Mouse (Mus musculus) gastrocnemius, postnatal 14 days (tissue): ENCODE results near the gene Lbx2. TPM values are rescaled to one million over a fixed set of nuclear protein-coding genes. Genes with fewer than 3 reads are reported as not detected.

Source experiments
- DNase-seq: peaks from one replicate; pipeline ENCODE4 v3.0.0; 2021; ENCODE audit warnings: mixed read lengths
- intact Hi-C: fragments of 180-260 bp; cut with DNase I; formaldehyde crosslinking; loops from one replicate; pipeline ENCODE4 v1.15.1; 2025; ENCODE audit warnings: low total_unique reads
- microRNA-seq, 2 experiments: library from miRNA; unstranded; fragments of <30 nt; microRNA quantifications; one replicate each; pipeline ENCODE4 v1.2.0; 2021
- total RNA-seq, 2 experiments: library from RNA; stranded (reverse); gene quantifications; 2 replicates each; pipeline ENCODE4 v1.2.3; 2021

Gene Lbx2
- total RNA-seq, 2 experiments from 2014 or later, result 0.49 TPM; not detected in 1

GRCm38 (mm10) chr6:83124851-83125312 is 38.7 kb downstream of the Lbx2 start:
- intact Hi-C loops, result no loop called here
- peak; percentile 91 for DNase-seq

GRCm38 (mm10) chr6:83125331-83125730 is 39.2 kb downstream of the Lbx2 start, which contains the start of gene Ino80b:
Gene Ino80b (minus strand): TSS chr6:83125431.
- no peak for DNase-seq
- intact Hi-C loops, result no loop called here

DNA sequence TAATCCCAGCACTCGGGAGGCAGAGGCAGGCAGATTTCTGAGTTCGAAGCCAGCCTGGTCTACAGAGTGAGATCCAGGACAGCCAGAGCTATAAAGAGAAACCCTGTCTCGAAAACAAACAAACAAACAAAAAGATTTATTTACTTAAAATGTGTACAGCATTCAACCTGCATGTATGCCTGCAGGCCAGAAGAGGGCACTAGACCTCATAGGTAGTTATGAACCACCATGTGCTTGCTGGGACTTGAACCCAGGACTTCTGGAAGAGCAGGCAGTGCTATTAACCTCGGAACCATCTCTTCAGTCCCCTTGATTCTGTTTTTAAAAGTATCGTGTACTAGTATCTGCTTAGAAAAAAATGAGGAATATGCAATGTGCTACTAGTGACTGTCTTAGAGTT is 41.3 kb downstream of the Lbx2 start:
- no peak for DNase-seq
- intact Hi-C loops, result no loop called here

DNA sequence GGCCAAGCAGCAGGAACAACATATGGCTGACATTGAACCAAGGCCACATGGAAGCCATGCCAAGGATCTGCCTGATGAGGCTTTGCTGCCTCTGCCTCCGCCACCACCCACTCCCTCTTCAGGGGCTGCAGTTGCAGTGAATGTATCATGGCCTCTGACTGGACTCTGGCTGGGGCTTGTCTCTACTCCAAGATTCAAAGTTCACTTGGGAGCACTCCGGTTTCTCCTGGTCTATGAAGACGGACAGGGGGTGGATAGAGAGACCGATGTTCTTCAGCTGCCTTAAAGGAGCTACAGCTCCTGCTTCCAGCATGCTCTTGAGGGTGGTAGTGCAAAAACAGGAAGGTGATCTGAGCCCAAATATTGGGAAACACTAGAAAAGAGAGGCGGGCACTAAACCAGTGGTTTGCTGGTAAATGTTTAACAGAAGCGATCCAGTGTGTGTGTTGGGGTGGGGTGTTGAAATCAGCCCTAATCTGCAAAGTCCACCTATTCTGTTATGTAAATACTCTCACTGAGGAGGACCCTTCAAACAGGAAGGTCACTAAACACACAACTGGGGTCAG is 45.4 kb downstream of the Lbx2 start:
- intact Hi-C loops, result no loop called here
- DNase-seq, result no peak

DNA sequence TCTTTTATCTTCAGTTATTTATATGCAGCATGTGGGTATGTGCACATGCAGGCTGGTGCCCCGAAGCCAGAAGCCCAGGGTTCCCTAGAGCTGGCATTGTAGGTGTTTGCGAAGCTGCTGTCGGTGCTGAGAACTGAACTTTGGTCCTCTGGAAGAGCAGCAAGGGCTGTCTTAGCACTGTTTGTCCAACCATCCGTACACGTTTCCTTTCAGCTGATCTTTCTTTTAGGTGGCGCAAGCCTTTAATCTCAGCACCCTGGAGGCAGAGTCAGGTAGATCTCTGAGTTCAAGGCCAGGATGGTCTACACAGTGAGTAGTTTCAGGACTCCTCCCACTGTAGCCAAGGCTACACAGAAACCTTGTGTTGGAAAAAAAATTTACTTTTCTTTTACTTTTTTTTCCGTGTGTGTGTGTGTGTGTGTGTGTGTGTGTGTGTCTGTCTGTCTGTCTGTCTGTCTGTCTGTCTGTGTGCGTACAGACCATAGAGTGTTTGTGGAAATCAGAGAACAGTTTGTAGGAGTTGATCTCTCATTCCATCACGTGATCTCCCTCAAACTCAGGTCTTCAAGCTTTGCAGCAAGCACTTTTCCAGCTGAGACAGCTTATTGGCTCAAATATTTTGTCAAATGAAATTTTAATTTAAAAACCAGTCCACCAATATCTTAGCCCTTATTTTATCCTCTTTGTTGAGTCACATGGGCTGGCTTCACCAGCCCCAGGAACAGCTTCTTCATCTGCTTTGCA is 46.2 kb downstream of the Lbx2 start:
- DNase-seq, result no peak
- intact Hi-C loops, result no loop called here

DNA sequence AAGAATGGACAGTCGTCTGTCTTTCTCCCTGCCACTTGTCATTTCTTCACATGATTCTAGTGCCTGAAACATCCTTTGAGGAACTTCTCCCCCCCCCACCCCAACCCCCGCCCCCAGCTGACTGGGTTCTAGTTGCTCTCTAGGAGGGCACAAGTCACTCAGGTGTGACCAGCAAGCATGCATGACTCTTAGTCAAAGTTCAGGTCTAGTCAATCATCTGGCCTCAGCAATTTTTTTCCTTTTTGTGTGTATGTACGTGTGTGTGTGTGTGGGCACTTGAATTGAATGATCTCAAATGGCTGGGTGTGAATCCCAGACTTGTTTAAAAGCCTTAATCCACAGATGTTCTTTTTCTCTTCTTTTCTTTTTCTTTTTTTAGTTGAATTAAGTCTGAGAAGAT is 48.1 kb downstream of the Lbx2 start:
- intact Hi-C loops, result no loop called here
- no peak for DNase-seq

- no peak for DNase-seq
- intact Hi-C loops, result no loop called here
These were observed 48.9 kb downstream of the Lbx2 start, which contains the start of gene Rtkn for GRCm38 (mm10) chr6:83134951-83135513. Gene Rtkn (plus strand): TSS chr6:83135463.

DNA sequence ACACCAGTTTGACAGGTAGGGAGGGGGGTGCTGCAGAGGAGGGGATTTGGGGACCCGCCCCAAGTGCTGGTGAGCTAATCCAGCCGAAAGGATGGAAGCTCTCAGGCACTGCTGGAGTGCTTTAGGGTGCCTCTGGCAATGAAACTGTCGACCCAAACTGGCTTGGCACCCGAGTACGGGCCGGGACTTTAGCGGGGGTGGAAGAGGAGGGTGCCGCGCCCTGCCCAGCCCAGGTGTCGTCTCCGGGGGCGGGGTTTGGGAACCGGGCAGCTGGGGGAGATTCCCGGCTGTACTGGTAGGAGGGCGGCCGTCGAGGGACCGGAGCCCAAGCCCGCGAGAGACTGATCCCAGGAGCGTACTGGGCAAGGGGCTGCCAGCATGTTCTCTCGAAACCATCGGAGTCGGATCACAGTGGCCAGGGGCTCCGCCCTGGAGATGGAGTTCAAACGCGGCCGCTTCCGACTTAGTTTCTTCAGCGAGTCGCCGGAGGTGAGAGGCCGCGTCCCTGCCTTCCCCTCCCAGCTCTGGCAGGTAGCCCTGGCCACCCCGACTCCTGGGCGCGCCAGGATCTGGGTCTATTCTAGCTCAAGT is 49.5 kb downstream of the Lbx2 start:
- DNase-seq, result peak; percentile 71
- intact Hi-C loops, result no loop called here

DNA sequence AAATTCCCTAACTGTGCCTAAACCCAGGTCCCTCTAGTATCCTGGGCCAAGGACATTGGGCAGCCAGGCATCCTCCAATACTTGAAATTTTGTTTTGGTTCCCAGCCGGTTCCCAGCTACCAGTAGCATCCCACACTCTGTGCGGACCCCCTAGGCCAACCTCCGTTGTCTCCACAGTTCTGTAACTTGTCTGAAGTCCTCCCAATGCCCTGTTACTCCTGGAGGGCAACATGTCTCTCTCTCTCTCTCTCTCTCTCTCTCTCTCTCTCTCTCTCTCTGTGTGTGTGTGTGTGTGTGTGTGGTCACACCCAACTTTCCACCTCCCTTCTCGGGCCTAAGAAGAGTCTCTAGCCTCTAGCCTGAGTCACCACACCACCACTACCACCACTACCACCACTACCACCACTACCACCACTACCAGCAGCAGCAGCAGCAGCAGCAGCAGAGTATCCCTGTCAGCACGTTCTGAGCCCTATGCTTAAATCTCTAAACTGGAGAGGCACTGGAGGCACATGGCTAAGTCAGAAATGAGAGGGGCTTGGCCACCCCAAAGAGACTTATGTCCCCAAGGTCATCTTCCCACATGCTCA is 50.2 kb downstream of the Lbx2 start:
- intact Hi-C loops, result no loop called here
- no peak for DNase-seq

DNA sequence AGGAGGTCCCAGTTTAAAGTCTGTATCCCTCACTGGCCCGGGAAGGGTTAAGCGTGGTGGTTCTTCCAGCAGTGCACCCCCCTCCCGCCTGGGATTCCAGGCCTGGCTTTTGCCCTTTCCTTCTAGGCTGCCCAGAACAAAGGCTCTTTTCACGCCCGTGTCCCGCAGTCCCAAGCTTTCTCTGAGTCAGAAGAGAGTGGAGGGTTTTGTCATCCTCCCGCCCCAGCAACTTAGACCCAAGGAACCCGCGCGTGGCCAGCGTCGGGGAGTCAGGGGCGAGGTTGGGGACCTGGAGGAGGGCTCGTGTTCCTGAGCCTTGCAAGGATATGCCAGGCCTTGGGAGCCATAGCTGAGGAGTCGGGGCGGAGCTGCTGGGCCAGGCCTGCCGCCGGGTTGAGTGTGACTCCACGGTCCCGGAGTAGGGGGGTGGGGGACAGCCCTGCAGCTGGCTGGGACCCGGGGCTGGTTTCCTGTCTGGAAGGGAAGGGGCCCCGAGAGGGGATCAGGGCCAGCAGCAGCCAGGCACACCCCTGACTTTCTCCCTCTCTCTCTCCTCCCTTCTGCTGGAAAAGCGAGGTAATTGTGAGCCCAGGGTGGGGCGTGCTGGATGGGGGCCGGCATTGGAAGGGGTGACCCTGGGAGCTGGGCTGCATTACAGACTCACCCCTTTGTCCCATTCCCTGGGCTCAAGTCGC is 50.9 kb downstream of the Lbx2 start:
- intact Hi-C loops, result no loop called here
- peak; percentile 89 for DNase-seq

DNA sequence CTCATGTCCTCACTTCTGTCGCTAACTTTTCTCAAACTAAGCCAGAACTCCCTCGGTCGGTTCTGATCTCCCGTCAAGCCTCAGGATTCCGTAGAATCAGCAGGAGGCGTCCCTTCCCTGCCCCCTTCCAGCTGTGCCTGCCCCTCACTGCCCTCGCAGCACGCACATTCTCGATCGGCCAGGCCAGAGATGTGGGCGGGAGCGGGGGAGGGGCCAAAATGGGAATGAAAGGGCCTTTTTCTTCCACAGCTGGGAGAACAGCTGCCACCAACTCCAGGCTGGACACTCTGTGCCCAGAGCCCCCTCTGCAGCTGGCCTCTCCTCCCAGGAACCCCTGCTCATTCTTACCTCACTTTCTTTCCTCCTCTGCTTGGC is 51.4 kb downstream of the Lbx2 start:
- intact Hi-C loops, result no loop called here
- peak; percentile 96 for DNase-seq

Small RNAs within 50 kb of the gene (microRNA-seq; reads per million reads assigned to microRNA genes)
- gene Mir3470a (0 reads per million in 2 experiments), gene Mir7040 (0 reads per million in 2 experiments)

Other genes with a start within 250 kb of the Lbx2 start
- gene Sema4f, start 146.6 kb upstream of the Lbx2 start, total RNA-seq, result under 1 TPM; 0.16 to 0.71 TPM
- 1 to 10 TPM in 1 of 2 experiments, under 1 TPM in 1; 0.82 to 1.1 TPM for gene M1ap, start 139.5 kb upstream of the Lbx2 start, total RNA-seq
- 1 to 10 TPM; 5.0 to 7.1 TPM for gene Dok1, start 52.9 kb upstream of the Lbx2 start, total RNA-seq
- gene Loxl3, start 52.2 kb upstream of the Lbx2 start, total RNA-seq, result 1 to 10 TPM; 6.9 to 7.4 TPM
- 10 to 100 TPM; 60.2 to 65.8 TPM for gene Aup1, start 31.8 kb upstream of the Lbx2 start, total RNA-seq
- gene Htra2, start 31.1 kb upstream of the Lbx2 start, total RNA-seq, result 10 to 100 TPM; 20.0 to 21.7 TPM
- under 1 TPM; 0.27 to 0.35 TPM for gene Dqx1, start 28.5 kb upstream of the Lbx2 start, total RNA-seq
- gene Tlx2, start 16.1 kb upstream of the Lbx2 start, total RNA-seq, result not detected
- gene Pcgf1, start 8.5 kb upstream of the Lbx2 start, total RNA-seq, result 1 to 10 TPM; 6.8 to 7.0 TPM
- gene Ccdc142, start 15.2 kb downstream of the Lbx2 start, total RNA-seq, result 1 to 10 TPM in 1 of 2 experiments, not detected in 1; 1.2 TPM
- under 1 TPM; 0.88 to 1.00 TPM for gene Gm42688, start 15.2 kb downstream of the Lbx2 start, total RNA-seq
- 100 to 1,000 TPM; 100 to 117 TPM for gene Mrpl53, start 22.7 kb downstream of the Lbx2 start, total RNA-seq
- gene Mogs, start 29.1 kb downstream of the Lbx2 start, total RNA-seq, result 1 to 10 TPM; 6.8 to 8.8 TPM
- 10 to 100 TPM; 48.2 to 50.5 TPM for gene Wbp1, start 35.2 kb downstream of the Lbx2 start, total RNA-seq
- gene Ino80b, start 39.1 kb downstream of the Lbx2 start, total RNA-seq, result 10 to 100 TPM; 14.5 to 15.2 TPM
- 10 to 100 TPM; 13.0 to 16.5 TPM for gene Rtkn, start 49.1 kb downstream of the Lbx2 start, total RNA-seq
- gene Wdr54, start 70.0 kb downstream of the Lbx2 start, total RNA-seq, result 1 to 10 TPM; 1.2 to 2.0 TPM
- not detected for gene 1700003E16Rik, start 70.0 kb downstream of the Lbx2 start, total RNA-seq
- 100 to 1,000 TPM; 116 to 120 TPM for gene Dctn1, start 79.6 kb downstream of the Lbx2 start, total RNA-seq
- not detected for gene Slc4a5, start 133.5 kb downstream of the Lbx2 start, total RNA-seq
- gene Mthfd2, start 239.5 kb downstream of the Lbx2 start, total RNA-seq, result 1 to 10 TPM; 3.7 to 6.7 TPM
- gene Mob1a, start 239.6 kb downstream of the Lbx2 start, total RNA-seq, result 10 to 100 TPM; 15.7 to 17.5 TPM